Mouse (Mus musculus): Measurements from ENCODE around the gene Col25a1.

Col25a1 gene

GRCm38 (mm10) chr3:130436956-130437355, 305.7 kb downstream of the Col25a1 start:
- in situ Hi-C loops (cut with MboI; ENCODE audit: unreplicated experiment in 2 of 2), result no loop called here

- in situ Hi-C loops (cut with MboI; ENCODE audit: unreplicated experiment in 2 of 2), result no loop called here
Measured at GRCm38 (mm10) chr3:130439767-130440166, 308.5 kb downstream of the Col25a1 start.

- in situ Hi-C loops (cut with MboI; ENCODE audit: unreplicated experiment in 2 of 2), result no loop called here
Measured at GRCm38 (mm10) chr3:130440689-130441088, 309.4 kb downstream of the Col25a1 start.

- in situ Hi-C loops (cut with MboI; ENCODE audit: unreplicated experiment in 2 of 2), result no loop called here
Measured at GRCm38 (mm10) chr3:130443842-130444627, 312.7 kb downstream of the Col25a1 start.

GRCm38 (mm10) chr3:130449864-130450263, 318.6 kb downstream of the Col25a1 start:
- in situ Hi-C loops (cut with MboI; ENCODE audit: unreplicated experiment in 2 of 2), result no loop called here

GRCm38 (mm10) chr3:130465371-130465770, 334.1 kb downstream of the Col25a1 start:
- in situ Hi-C loops (cut with MboI; ENCODE audit: unreplicated experiment in 2 of 2), result no loop called here

GRCm38 (mm10) chr3:130473211-130473768, 342.0 kb downstream of the Col25a1 start:
- in situ Hi-C loops (cut with MboI; ENCODE audit: unreplicated experiment in 2 of 2), result no loop called here

- in situ Hi-C loops (cut with MboI; ENCODE audit: unreplicated experiment in 2 of 2), result no loop called here
Measured at GRCm38 (mm10) chr3:130473970-130474369, 342.7 kb downstream of the Col25a1 start.

- in situ Hi-C loops (cut with MboI; ENCODE audit: unreplicated experiment in 2 of 2), result no loop called here
Measured at GRCm38 (mm10) chr3:130482513-130482912, 351.2 kb downstream of the Col25a1 start.

GRCm38 (mm10) chr3:130488839-130489238, 357.5 kb downstream of the Col25a1 start:
- in situ Hi-C loops (cut with MboI; ENCODE audit: unreplicated experiment in 2 of 2), result no loop called here

- in situ Hi-C loops (cut with MboI; ENCODE audit: unreplicated experiment in 2 of 2), result no loop called here
Measured at GRCm38 (mm10) chr3:130494192-130494591, 362.9 kb downstream of the Col25a1 start.

- in situ Hi-C loops (cut with MboI; ENCODE audit: unreplicated experiment in 2 of 2), result no loop called here
Measured at GRCm38 (mm10) chr3:130494665-130495396, 363.5 kb downstream of the Col25a1 start.

GRCm38 (mm10) chr3:130497036-130497435, 365.7 kb downstream of the Col25a1 start:
- in situ Hi-C loops (cut with MboI; ENCODE audit: unreplicated experiment in 2 of 2), result no loop called here

GRCm38 (mm10) chr3:130501713-130502112, 370.4 kb downstream of the Col25a1 start:
- in situ Hi-C loops (cut with MboI; ENCODE audit: unreplicated experiment in 2 of 2), result no loop called here

GRCm38 (mm10) chr3:130508330-130508729, 377.0 kb downstream of the Col25a1 start:
- in situ Hi-C loops (cut with MboI; ENCODE audit: unreplicated experiment in 2 of 2), result no loop called here

GRCm38 (mm10) chr3:130518457-130518879, 387.2 kb downstream of the Col25a1 start:
- in situ Hi-C loops (cut with MboI; ENCODE audit: unreplicated experiment in 2 of 2), result no loop called here

- in situ Hi-C loops (cut with MboI; ENCODE audit: unreplicated experiment in 2 of 2), result no loop called here
Measured at GRCm38 (mm10) chr3:130521834-130522476, 390.7 kb downstream of the Col25a1 start.

GRCm38 (mm10) chr3:130523019-130523418, 391.7 kb downstream of the Col25a1 start:
- in situ Hi-C loops (cut with MboI; ENCODE audit: unreplicated experiment in 2 of 2), result no loop called here

- in situ Hi-C loops (cut with MboI; ENCODE audit: unreplicated experiment in 2 of 2), result no loop called here
Measured at GRCm38 (mm10) chr3:130524367-130525137, 393.3 kb downstream of the Col25a1 start.

GRCm38 (mm10) chr3:130535021-130535420, 403.7 kb downstream of the Col25a1 start:
- in situ Hi-C loops (cut with MboI; ENCODE audit: unreplicated experiment in 2 of 2), result no loop called here

Data from v-Abl transformed pro-B cells (cell line).